Mouse (Mus musculus) adipocyte (in vitro differentiated cells): ENCODE data around the gene Safb.
"Not testable (repeated sequence)": the region's sequence is repeated elsewhere in the genome, so short reads cannot be mapped to it uniquely, and the experiment has no call there.

ENCODE experiments used
- DNase-seq: peaks from one replicate; pipeline ENCODE4 v3.0.0-alpha.2; 2016; ENCODE audit warnings: low spot score

Gene Safb

DNA sequence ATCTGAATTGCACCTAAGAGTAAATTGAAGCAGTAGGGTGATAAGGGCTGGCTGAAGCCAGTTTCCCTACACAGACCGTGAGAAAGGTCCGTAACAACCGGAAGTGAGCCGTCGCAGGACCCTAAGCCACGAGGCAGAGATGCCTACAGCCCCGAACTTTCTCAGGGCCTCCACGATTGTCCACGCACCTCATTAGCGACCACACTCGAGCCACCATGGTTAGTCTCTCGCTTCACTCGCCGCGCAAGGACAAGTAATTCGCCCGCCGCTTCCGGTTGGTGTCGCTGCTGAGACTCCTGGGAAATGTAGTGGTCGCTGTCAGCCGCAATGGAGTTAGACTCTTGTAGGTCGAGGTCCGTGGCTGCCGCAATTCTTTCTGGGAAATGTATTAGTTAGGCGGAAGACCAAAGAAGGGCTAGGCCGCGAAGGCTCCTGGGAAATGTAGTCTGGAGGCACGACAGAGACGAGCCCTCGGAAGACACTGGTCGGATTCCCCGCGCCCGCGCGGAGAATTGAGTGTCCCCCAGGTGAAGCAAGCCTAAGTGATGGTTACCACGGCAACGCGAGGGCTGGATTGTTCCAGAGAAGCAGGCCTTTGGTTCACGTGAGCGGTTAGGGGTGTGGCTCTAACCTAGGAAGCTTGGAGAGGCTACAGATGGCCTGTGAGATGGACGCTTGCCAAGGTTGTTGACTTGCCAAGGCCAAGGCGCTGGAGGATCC lies 25.0 kb downstream of the Safb start, which contains the start of gene 2410015M20Rik:
2410015M20Rik (minus strand) TSS at position 320 of the 720 bp plus-strand sequence.
- DNase-seq, result peak; percentile 99

DNA sequence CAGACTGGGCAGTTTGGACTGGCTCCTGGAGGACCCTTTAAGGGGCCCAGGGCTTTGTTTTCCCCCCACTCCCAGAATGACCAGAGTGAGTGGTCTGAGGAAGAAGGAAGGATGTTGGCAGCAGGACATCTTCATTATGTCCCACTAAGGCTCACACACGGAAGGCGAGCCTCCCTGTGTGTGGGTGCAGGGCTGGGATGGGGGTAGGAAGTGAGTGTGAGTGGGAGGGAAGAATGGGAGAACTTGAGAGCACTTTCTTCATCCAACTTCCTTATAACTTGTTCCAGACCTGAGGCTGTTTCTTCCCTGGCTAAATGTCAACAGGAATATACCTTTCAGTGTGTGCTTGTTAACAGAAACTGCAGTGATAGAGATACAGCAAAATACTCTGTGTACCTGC lies 26.7 kb downstream of the Safb start:
- no peak for DNase-seq

DNA sequence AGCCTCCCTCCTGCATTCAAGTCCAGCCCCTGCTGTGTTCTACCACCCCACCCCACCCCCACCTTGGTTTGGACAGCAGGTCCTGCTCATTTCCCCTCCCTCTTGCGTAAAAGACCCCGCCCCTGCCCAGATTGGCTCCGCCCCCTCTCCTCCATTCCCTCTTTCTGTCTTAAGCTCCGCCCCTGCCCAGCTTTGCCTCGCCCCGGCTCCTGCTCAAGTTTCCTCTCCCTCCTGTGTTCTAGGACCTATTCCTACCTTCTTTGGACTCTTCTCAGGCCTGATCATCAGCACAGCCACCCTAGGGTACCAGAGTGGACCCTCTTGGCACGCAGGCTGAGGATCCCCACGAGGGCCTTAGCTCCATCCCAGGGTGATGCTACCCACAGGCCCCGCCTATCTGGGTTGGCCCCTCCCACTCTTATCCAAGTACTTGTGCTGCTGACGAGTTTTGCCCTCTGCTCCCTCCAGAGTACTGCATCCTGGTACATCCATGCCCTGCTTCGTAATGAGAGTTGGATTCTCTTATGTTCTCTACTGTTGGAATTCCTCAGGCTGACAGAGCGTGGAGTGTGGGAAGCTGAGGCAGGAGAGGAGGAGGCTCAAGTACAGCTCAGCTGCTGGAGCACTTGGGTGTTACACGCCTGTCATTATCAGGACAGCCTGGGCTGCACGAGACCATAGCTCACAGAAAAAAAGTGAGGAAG lies 27.4 kb downstream of the Safb start:
- DNase-seq, result no peak

DNA sequence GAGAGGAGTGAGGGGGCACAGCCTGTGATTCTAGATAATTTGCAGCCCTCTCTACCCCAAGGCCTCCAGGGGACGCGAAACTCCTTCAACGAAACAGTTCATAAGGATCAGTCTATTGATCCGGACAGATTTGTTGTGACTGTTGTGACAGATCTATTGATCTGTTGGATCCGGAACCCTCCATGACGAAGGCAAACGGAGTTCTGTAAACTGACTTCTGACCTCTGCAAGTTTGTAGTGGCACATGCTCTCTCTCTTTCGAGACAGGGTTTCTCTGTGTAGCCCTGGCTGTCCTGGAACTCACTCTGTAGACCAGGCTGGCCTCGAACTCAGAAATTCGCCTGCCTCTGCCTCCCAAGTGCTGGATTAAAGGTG lies 27.9 kb downstream of the Safb start:
- DNase-seq, result not testable (repeated sequence)

DNA sequence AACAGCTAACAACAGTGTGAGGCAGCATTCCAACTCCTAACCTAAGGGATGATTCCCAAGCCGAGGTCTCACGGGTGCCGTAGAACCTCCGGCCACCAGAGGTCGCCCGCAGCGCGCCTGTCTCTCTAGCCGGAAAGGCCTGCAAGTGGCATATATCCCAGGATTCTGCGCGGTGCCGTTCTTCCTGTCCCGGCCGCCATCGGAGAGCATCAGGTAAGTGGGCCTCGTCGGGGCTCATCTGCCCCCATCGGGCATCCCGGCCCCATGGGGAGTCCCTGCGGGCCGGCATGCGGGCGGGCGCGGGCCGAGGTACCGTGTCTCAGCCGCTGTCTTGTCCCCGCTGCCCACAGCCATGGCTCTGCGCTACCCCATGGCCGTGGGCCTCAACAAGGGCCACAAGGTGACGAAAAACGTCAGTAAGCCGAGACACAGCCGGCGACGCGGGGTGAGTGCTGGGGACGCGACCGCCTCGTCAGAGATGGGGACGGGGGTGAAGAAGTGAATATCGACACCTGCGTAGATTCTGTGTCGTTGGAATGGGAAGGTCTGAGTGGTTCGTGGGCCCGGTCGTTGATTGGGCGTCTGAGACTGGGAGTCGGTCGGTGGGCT lies 28.7 kb downstream of the Safb start, which contains the start of gene Rpl36:
Rpl36 (plus strand) TSS at position 181 of the 609 bp plus-strand sequence.
- peak; percentile 96 for DNase-seq

DNA sequence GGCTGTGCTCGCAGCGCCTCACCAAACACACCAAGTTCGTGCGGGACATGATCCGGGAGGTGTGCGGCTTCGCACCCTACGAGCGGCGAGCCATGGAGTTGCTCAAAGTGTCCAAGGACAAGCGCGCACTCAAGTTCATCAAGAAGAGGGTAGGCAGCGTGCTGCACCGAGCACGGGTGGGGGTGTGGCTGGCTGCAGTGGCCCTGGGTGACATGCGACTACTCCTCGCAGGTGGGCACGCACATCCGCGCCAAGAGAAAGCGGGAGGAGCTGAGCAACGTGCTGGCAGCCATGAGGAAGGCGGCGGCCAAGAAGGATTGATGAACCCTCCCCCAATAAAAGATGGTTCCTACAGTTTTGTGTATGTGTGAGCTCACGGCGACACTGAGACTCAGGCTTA lies 29.3 kb downstream of the Safb start:
- DNase-seq, result peak; percentile 54

DNA sequence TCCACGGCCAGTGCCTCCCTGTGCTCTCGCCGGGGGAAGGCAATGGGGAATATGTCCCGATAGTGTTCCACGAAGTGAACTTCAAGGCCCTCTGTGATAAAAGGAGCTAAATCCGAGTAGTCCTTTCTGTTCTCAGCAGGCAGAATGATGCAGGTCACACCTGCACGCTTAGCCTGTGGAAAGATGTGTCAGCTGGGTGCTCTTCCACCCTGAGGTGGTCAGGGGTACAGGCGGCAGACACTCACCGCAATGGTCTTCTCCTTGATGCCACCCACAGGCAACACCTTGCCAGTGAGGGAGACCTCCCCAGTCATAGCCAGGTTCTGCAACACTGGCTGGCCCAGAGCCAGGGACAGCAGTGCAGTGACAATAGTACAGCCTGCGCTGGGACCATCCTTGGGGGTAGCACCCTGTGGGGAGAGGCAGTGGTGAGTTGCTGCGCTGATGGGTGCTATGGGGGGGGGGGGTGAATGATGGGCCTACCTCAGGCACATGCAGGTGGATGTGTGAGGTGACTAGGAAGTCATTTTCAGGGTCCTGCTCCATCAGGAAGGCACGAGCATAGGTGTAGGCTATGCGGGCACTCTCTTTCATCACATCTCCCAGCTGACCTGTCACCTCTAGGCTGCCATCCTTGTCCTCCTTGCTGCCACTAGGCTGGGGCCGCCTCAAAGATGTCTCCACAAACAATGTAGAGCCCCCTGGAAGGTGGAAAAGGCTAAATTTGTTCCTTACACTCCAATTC lies 29.9 kb downstream of the Safb start:
- peak; percentile 43 for DNase-seq

DNA sequence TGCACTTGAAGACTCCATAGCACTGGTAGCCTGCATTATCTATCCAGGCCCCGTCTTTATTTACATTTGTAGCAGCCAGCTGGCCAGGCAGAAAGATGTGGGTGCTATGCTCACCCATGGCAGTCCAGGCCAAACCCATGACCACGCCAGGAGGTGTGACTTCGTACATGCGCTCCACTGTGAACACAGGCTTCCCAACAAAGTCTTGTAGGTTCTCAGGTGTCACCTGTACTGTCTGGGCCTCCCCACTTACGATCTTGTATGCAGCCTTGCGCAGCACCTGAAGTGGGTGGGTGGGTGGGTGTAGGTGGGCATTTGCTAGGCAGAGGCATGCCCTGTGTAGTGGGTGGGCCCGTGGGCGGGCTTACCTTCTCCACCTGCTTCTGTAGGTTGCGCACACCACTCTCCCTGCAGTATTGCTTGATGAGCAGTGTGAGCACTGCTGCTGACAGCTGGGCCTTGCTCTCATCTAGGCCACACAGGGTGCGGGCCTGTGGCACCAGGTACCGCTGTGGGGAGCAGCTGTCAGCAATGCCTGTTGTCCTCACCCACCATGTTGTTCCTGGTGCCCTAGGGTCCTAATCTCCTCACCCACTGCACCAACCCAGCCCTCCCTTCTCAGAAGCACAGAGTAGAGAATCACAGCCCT lies 30.6 kb downstream of the Safb start:
- DNase-seq, result no peak

DNA sequence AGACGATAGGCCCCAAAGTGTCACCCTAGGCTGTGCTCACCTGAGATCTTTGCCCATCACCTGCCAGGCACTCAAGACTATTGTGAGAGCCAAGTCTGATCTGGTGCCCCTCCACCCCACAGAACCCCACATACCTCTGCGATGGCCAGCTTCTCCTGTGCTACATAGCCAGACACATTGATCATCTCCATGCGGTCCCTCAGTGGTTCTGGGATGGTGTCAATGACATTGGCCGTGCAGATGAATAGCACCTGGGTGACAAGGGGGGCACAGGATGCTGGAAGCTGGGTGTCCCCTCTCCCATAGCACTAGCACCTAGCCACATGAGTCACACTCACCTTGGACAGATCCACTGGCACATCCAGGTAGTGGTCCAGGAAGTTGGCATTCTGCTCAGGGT lies 31.2 kb downstream of the Safb start:
- no peak for DNase-seq

DNA sequence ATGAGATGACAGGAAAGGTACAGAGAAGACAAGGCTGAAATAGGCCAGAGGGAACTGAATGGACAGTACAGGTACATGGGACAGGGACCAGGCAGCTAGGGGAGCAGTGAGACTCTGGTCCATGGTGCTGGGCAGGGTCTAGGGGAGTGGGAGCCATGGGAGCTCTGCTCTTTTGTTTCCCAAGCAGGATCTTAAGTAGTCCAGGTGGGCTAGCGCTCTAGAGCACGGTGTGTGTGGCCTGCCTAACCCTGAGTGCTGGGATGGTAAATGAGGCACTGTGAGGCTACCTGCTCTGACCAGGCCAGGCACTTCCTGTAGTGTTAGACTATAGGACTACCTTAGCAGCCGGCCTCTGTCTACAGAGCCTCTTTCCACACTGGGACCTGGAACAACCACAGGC lies 32.1 kb downstream of the Safb start:
- no peak for DNase-seq

DNA sequence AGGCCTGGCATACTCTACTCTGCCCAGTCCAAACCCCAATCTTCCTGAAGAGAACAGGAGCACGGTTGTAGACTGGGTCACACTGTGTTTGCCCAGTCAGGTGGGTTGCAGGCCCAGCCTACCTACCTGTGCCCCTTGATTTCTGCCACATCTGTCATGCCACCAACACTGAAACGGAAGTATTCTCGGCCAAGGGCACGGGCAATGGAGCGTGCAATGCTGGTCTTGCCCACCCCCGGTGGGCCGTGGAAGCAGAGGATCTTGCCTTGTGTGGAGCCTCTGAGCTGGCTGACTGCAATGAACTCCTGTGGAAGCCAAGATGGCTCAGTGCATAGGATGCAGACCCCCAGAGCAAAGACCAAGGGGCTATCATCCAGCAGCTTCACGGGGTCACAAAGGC lies 33.0 kb downstream of the Safb start:
- no peak for DNase-seq

DNA sequence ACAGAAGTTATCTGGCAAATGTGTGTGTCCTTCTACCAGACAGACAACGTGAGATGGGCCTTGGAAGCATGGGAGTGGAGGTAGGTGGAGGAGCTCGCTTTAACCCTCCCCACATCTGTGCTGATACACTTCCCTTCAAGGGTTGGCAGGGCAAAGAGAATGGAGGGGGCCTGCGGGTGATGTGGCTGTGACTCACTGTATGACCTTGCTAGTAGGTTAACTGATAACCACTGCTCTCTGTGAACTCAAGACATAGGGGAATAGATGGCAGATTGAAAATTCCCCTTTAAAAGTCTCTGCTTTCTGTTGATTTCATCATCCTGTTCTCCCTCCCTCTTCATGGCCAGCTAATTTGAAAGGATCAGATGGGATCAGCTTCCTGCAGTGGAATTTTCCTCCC lies 40.9 kb downstream of the Safb start:
- no peak for DNase-seq

DNA sequence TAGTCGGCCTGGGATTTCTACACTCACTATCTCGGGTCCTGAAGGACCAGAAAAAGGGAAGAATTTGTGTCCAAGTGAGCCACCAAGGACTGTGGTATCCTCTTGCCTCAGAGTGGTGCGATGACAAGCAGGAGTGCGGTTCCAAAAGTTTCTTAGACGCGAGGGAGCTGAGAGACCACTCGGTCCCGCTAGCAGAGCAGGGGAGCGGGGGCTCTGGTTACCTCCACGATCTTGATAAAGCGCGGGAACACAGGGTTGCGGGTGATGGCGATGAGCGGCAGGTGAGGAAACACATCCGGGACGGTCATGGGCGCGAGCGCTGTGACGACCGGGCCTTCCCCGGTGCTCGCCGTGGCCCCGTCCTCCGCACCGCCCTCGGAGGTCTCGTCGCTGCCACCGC lies 41.6 kb downstream of the Safb start:
- no peak for DNase-seq

DNA sequence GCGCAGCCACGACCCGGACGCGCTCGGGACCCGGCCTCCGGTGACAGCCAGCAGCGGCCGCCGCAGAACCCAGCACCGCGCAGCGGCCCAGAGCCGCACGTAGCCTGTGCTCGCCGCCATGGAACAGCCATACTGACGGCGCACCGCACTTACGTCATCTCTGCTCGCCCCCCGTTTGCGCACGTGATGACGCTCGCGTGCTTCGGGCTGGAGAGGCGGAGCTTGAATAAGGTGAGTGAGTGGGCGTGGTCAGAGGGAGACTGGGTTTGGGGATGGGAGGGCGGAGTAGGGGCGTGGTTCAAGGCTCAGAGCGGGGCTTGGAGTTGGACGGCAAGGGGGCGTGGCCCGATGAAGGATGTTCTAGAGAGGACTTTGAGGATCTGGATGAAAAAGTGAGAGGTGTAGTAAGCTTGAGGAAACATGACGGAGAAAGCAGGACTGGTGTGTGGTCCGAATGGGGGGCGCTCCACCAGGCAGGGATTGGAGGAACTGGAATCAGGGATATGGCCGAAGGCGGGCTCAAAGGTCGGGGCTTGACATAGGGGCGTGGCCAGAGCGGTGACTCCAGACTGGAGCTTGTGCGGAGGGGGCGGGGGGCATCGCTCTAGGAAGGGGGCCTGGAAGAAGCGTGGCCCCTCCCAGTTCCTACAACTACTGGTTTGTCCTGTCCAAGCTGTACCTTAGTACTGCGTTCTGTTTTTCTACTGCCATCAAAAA lies 42.3 kb downstream of the Safb start, which contains the start of gene Lonp1:
Lonp1 (minus strand) TSS at position 134 of the 717 bp plus-strand sequence.
- DNase-seq, result peak; percentile 96

DNA sequence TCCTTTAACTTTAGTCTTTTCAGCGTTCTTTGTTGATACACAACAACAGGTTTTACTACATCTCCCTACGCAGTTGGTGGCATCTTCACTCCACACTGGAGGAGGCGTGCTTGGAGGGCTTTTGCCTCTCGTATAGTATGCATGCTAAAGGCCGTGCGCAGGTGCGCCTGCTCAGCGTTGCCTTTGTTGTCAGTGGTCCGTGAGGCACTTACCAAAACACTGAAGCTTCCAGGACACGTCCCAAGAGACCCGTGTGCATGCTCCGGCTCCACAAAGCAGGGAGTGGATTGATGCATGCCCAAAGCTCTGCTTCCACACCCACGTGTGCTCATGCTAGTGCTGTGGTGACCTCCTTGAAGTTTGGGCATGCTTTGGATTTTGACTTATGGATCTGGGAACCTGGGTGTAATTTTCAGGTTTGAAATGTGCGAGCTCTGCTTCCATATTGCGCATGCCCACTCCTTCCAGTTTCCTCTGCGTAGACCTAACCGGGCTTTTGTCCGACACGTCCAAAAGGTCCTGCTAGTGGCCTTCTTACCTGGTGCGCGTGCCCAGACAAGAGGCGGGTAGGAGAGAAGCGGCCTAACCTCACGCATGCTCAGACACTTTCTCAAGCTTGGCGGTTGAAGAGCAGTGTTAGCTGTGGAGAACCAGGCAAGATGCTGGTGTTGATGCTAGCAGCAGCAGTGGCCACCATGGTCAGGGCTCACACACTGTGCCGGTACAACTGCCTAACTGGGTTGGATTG lies 43.1 kb downstream of the Safb start, which contains the start of gene Catsperd:
Catsperd (plus strand) TSS at position 614 of the 748 bp plus-strand sequence.
- no peak for DNase-seq

DNA sequence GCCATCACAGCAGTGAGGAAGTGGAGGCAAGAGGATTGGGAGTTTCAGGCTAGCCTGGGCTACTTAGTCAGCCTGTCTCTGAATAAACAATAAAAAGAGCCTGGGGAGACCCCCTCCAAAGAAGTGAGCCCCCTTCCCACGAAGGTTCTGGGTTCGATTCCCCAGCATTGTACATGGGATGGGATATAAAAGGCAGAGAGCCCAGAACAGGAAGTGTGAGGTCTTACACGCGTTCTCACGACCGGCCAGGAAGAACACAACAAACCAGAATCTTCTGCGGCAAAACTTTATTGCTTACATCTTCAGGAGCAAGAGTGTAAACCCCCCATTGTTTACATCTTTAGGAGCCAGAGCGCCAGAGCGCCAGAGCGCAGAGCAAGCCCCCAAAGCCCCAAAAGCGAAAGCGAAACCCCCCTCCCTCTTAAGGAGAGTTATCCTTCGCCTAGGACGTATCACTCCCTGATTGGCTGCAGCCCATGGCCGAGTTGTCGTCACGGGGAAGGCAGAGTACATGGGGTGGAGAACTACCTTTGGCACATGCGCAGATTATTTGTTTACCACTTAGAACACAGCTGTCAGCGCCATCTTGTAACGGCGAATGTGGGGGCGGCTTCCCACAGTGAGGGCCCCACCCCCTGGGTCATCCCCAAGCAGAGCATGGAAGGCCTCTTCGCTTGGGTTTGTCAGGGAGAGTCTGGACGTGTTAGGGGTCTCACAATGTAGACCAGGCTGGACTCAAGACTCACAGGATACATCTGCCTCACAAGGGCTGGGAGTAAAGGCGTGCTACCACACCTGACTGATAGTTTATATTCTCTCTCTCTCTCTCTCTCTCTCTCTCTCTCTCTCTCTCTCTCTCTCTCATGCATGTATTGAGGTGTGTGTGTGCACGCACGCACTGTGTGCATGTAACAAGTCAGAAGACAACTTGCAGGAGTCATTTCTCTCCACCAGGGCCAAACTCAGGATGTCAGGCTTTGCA lies 45.5 kb downstream of the Safb start:
- DNase-seq, result not testable (repeated sequence)

DNA sequence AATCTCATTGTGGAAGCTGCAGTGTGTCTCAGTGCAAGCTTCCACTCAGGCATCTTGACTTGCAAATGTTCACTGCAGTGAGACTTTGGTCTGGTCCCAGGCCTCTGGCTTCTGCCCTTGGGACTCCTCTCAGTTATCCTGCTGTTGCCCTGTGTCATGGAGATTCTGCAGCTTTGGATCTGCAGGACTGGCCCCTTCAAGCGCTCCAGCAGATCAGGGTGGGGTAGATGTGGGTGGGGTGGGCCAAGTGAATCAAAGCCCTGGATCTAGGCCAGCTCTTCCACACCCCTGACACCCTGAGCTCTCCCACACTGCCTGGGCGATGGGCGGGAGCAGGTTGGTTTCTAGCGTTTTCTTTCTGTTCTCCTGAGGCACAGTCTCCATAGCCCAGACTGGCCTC lies 47.2 kb downstream of the Safb start:
- DNase-seq, result no peak

DNA sequence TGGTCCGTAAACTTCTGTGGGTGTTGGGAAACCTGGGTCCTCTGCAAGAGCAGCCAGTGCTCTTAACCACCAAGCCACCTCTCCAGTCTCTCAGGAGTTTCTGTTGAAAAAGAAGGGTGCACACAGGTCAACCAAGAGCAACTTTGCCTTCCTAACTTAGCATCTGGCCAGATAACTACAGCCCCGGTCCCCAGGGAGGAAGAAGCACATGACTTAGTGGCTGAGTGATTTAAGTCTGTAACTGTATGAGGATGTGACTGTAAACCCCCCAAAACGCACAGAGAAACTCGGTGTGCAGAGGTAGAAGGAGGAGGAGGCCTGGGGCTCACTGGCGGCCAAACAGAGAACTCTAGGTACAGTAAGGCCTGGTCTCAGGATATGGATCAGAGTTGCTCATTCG lies 49.4 kb downstream of the Safb start:
- peak; percentile 35 for DNase-seq

DNA sequence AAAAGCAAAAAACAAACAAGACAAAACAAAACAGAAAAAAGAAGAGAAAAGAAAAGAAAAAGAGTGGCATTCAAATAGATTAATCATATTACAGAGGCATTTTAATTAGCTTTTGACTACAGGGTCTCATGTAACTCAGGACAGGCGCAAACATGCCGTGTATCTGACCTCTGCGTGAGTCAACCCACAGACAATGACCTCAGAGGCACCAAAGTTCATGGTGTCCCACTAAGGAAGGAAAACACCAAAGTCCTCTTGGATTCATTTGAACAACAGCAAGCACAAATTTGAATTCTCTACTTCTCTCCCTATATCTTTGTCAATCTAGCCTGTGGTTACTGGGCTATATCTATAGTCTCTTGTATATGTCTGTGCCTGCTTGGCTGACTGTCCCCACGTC lies 58.6 kb downstream of the Safb start:
- DNase-seq, result no peak
